Mouse (Mus musculus) cerebellum, postnatal 36 days (tissue): Measurements from ENCODE around the gene Ypel3.
A peak's percentile ranks its signal among the peaks of the same experiment; 100 is the strongest.

Source experiments
- DNase-seq, 2 experiments: peaks; one replicate each; pipeline ENCODE4 v3.0.0; 2021 to 2022; ENCODE audit warnings: mixed read lengths in 2 of 2

Gene Ypel3

DNA sequence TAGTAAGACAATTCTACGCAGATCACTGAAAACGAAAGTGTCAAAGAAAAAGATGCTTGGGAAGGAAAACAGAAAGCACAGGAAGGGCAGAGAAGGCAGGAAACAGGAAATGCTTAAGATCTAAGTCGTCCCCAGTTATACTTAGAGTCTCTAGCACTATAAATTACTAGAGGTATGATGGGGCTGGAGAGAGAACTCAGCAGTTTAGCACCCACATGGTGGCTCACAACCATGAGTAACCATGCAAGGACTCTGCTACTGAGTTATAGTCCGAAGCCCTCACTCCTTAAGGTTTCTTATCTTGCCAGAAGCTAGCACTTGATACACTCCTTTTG, 17.5 kb downstream of the Ypel3 start:
- DNase-seq, result no peak

DNA sequence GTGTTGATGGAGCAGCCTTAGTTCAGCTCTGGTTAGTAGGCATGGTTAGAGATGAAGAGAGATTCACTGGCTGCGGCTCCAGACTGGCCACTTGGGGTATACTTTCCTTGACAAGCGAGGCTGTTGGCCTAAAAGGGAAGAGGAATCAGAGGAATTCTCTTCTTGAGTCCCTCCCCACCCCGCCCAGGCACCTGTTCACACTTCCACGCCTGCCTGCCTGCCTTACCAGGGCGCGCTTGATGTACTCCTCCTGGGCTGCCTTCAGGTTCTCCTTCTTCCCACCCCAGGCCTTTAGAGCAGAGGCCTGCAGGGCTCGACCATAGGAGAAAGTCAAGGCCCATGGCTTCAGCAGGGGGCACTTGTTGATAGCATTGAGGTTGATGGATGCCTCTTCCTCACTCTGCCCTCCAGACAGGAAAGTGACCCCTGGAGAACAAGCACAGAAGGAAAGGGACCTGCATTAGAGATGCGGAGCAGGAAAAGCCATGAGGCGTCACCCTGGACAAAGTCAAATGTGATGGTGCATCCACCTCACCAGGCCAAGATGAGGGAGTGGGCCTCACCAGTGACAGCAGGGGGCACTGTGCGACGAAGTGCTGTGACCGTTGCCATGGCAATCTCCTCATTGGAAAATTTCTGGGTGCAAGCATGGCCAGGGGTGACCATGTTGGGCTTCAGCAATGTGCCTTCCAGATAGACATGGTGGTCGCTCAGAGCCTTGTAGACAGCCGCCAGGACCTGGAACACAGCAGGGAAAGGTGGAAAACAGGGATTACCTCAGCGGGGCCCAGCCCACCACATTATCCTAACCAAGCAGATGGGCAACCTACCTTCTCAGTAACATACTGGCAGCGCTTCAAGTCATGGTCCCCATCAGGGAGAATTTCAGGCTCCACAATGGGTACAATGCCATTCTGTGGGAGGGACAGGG, 18.9 kb downstream of the Ypel3 start:
- no peak for DNase-seq

- DNase-seq, result peak; percentile 49 to 57
These were observed 19.7 kb downstream of the Ypel3 start for GRCm38 (mm10) chr7:126796350-126796932.

DNA sequence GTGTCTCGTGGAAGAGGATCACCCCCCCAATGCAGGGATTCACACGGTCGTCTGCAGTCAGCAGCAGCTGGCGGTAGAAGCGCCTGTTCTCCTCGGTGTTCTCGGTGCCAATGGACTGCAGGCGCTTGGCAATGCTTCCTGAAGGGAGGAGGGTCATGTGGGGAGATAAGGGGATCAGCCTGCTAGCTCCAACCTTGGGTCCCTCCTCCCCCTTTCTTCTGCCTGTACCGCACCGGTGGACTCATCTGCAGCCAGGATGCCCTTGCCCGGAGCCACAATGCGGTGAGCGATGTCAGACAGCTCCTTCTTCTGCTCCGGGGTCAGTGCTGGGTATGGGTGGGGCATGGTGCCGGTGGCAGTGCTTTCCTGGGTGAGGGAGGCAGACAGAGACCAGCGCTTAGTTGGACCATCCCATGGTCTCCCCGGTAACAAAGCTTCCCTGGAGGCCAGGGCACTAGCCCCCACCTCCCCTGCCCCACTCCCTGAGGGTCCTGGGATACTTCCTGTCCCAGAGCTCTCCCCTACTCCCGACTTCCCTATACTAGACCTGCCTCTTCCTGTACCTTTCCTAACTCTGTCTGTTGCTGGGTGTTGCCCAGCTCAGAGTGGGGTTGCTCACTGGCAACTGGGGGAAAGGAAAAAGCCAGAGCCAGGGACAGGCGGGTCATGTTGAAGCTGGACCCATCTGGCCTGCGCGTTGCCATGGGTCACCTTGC, 20.8 kb downstream of the Ypel3 start, which contains the start of gene Fam57b:
Fam57b (plus strand) TSS at position 258 of the 716 bp plus-strand sequence.
- peak; percentile 48 for DNase-seq

DNA sequence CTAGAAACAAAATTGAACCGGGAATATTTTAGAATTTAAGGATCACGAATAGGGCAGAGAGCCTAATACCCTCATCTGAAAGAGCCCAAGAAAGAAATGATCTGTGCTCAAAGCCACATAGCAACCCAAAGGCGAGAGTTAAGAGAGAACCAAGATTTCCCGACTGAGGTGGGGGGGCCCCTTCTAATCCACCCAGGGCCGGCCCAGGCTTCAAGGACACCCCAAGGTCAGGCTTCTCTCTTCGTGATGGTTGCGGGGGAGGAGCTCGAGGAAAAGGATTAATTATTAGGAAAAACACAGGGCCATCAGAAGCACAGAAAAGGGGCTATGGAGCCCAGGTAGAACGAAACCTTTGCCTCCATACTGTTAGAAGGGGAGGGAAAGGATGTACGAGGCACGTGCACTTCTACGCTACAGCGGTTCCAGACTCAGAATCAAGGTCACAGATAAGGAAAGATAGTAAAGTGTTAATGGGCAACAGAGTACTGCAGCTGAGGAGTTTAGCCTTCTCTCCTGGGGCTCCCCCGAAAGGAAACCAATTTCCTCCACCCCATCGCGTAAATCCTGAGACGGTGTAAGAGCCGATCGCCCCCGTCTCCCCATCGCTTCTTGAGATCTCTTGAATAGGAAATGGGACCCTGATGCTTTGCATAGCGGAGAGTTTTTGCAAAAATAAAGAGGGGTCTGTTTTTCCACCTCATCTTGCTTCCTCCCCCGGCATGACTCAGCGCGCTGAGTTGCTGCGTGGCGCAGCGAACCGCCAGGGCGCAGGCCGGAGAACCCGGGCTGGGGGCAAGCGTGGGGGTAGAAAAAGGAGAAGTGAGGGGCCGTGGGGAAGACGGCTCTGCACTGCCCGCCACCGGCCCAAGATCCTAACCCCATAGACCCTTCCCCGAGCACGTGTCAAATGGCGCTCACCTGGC, 21.6 kb downstream of the Ypel3 start:
- DNase-seq, result peak in 1 of 2 experiments; percentile 34

- peak; percentile 96 to 98 for DNase-seq
These were observed 22.3 kb downstream of the Ypel3 start for GRCm38 (mm10) chr7:126799050-126799467.

GRCm38 (mm10) chr7:126799468-126800268, 22.9 kb downstream of the Ypel3 start:
- DNase-seq, result peak; percentile 78 to 84

- DNase-seq, result no peak
These were observed 23.7 kb downstream of the Ypel3 start for GRCm38 (mm10) chr7:126800269-126801056.

DNA sequence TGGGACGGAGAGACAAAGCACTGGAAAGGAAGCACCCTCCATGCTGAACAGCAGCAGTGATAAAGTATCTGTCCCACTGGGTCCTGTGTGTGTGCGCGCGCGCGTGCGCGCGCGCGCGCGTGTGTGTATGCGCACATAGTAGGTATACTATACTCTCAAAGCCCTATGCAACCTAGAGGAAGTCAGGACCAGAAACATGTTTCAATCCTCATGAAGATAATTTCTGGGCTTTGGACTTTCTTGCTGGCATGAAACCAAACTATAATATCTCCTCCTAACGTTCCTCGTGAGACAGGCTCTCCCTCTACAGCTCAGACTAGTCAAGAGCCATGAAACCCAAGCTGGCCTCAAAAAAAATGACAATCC, 24.3 kb downstream of the Ypel3 start:
- no peak for DNase-seq

- no peak for DNase-seq
These were observed 25.6 kb downstream of the Ypel3 start for GRCm38 (mm10) chr7:126802134-126802889.

DNA sequence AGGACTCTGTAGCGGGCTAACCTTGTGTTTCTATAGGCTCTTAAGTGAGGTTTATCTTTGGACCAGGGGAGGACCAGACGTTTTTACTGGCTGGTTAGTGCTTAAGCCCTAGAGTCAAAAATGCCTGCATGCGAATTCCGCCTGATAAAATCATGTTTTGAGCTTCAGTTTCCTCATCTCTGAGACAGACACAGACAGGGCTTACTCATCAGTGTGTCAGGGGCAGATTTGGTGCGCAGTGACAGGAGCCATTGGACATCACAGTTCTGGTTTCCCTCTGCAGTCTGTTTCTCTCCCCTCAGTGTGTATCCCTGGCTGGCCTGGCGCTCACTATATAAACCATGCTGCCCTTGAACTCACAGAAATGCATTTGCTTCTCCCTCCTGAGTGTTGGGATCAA, 26.4 kb downstream of the Ypel3 start:
- no peak for DNase-seq

DNA sequence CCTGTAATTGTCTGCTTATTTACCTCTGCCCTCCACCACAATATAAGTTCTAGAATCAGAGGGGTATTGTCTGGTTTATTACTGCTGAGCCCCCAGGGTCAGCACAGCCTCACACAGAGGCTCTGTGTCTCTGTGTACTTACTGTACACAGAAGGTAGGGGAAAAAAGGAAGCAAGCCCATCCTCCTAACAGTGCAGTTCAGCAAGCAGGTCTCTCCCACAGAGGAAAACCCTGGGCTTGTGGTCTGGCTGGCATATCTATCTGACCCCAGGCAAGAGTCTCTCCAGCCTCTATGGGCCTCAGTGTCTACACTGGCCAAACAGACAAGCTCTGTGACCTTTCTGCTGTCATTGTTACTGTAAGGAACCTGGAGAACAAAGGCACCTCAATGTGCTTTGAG, 27.0 kb downstream of the Ypel3 start:
- DNase-seq, result no peak

DNA sequence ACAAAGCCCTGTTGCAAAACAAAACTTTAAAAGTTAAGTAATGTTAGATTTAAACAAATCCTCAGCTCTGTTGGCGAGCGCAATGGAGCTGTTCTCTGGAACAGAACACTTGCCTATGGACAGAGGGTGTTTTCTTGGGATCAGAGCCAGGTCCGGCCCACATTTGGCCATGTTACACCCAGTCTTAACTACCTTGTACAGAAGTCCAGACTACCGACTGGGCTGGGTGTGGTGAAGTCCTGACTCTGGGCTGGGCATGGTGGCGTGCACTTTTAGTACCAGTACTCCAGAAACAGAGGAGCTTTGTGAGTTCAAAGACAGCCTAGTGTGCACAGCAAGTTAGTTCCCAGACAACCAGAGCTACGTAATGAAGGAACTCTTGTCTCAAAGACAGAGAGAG, 30.2 kb downstream of the Ypel3 start:
- DNase-seq, result no peak

GRCm38 (mm10) chr7:126807405-126807804, 30.6 kb downstream of the Ypel3 start:
- no peak for DNase-seq

- DNase-seq, result peak; percentile 94 to 96
These were observed 32.1 kb downstream of the Ypel3 start for GRCm38 (mm10) chr7:126808703-126809455.

- no peak for DNase-seq
These were observed 33.1 kb downstream of the Ypel3 start for GRCm38 (mm10) chr7:126809723-126810369.

DNA sequence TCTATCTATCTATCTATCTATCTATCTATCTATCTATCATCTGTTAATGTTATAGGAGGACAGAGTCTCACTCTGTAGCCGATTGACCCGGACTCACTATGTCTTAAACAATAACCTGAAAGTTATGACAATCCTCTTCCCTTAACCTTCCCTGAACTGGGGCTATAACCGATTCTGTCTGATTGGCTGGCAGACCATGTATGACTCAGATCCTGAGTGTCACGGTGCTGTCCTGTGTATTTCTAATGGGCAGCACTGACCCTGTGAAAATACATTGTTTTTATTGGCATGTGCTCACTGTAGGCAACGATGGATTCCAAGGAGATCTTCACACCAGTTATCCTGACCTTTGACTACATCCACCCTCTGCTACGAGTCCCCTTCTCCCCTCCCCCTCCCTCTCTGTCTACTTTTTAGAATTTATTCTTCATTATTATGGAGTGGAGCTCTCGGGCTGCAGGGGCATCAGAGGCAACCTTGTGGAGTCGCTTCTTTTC, 39.0 kb downstream of the Ypel3 start:
- no peak for DNase-seq

DNA sequence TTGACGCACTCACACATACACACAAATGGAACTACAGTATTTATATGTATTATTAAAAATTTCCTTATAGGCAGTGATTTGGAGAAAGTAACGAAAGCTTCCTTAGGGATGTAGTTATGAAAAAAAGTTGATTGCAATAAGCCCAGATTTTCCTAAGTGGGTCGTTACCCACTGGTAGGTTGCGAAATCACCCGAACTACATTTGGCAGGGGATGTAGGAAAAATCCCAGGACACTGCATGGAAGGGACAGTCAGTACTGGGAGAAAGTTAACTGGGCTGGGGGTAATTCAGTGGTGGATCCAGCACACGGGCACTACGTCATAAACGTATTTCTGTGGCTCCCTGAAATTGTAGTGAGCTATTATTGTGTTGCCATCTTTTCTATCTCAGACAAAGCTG, 39.7 kb downstream of the Ypel3 start:
- no peak for DNase-seq
